Mouse (Mus musculus) cerebellum, adult (tissue): Measurements from ENCODE around the gene Apoc3.

ENCODE experiments used
- ATAC-seq: cut with Nextera tagmentation; 2 replicates; pipeline ENCODE4 v1.9.2; 2017; ENCODE audit warnings: mild to moderate bottlenecking, moderate library complexity, mixed read lengths; ENCODE audit not compliant: insufficient number of reproducible peaks, low FRiP score, low TSS enrichment

Apoc3 gene

DNA sequence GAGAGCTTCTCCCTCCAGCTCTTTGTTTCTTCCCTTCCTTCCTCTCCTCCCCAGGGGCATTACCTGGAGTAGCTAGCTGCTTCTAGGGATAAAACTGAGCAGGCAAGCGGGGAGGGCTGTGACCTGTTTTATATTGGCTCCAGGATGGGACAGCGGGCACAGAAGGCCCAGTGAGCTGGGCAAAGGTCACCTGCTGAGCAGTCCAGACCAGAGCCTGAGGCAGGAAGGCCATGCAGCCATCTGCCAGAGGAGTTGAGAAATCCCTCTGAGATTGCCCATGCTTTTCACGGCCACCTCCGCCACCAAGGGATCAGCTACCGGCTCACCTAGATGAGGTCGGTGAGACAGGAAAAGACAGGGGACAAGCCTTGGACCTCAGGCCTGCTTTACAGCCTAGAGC, 240 bp downstream of the Apoc3 start:
- ATAC-seq: no peak

DNA sequence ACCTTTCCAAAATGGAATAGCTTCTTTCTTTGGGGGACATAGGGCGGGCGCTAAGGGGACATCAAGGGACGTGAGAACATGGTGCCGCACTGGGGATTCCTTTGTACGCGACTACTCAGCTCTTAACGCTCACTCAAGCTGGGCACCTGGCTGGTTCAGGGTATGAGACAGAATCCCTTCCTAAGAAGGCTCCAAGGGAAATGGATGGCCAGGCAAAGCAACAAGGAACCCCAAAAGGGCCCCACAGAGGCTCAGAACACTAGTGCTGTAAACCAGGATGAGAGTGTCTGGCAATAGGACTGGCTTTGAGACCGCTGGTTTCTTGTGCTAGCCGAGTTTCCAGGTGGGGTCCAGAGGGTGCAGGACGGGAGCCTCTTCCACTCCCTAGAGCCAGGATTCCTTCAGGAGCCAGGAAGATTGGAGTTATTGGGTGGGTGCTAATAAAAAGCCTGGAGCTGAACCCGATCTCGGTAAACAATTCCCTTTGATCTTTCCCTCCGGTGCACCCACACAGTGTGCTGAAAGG, 4.9 kb downstream of the Apoc3 start:
- no peak for ATAC-seq

DNA sequence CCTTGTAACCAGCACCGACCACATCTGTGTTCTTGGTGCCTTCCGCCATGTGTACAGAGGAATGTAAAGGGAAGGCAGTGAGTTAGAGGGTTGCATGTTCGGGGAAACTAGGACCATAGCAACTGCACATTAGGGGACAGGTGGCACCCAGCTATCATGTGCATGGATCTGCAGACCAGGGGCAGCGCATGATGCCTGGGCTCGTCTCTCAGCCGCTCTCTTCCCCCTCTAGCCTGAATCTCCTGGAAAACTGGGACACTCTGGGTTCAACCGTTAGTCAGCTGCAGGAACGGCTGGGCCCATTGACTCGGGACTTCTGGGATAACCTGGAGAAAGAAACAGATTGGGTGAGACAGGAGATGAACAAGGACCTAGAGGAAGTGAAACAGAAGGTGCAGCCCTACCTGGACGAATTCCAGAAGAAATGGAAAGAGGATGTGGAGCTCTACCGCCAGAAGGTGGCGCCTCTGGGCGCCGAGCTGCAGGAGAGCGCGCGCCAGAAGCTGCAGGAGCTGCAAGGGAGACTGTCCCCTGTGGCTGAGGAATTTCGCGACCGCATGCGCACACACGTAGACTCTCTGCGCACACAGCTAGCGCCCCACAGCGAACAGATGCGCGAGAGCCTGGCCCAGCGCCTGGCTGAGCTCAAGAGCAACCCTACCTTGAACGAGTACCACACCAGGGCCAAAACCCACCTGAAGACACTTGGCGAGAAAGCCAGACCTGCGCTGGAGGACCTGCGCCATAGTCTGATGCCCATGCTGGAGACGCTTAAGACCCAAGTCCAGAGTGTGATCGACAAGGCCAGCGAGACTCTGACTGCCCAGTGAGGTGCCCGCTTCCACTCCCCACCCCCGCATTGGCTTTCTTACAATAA, 5.6 kb downstream of the Apoc3 start:
- ATAC-seq: peak; percentile 84

DNA sequence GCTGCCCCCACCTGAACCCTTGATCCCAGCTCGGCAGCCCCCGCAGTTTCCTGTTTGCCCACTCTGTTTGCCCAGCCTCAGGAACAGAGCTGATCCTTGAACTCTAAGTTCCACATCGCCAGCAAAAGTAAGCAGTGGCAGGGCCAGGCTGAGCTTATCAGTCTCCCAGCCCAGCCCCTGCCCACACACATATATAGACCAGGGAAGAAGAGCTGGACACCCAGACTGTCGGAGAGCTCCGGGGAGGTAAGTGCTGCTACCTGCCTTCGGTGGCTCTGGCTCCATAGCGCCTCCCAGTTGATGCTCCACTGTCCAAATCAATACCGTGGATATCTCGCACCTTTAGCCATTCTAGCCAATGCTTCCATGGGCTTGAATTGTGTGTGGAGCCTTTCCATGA, 6.9 kb downstream of the Apoc3 start, which contains the start of gene Apoa1:
Gene Apoa1, plus strand, starts transcription at position 90 of the 400 bp plus-strand sequence.
- ATAC-seq: no peak

DNA sequence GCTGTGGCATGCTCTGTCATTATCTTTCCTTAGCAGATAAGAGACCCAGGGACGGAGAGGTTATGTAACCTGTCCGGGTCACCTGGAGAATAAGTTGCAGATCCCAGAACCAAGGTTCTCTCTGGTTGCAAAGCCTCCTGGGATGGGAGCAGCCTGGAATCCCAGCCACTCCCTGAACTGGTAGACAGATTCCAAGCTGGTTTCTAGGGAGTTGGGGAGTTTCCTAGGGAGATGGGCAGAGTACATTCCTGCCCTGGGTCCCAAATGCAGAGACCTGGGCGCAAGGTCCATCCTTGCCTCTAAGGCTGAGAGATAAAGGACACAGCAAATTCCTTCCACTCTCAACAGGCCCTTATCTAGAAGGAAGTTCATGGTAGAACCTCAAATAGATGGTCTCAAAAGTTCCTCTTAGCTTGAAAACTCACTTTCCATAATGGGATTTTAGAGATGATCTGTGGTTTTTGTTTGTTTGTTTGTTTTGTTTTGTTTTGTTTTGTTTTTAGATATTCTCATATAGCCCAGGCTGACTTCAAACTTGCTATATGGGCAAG, 8.3 kb downstream of the Apoc3 start:
- no peak for ATAC-seq

DNA sequence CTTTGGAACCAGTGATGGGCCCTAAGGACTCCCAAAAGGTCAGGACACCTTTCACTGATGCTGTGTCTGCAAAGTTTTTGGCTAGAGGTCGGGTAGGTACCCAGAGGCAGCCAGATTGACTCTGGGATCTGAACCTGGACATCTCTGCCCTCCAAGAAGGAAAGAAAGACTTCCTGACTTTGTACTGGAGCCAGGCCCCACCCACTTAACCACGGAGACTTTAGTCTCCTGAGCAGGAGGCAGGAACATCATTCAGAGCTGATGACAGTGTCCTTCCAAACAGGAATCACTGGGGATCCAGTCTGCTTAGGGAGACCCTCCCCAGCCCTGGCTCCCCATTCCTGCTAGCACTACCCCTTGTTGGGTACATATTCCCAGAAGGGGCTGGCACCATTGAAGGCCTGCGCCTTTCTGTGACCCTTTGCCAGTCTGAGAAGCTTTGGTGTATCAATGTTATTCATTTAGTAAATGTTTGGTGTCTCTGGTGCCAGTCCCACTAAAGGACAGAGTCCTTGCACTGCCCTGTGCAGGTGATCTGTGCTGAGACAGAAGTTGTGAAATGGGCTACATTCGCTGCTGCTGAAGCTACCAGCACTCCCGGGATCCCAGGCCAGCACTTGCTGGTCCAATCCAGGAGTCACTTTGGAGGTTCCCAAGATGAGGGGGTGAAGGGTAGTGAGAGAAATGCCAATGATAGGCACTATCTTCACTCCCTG, 10.3 kb downstream of the Apoc3 start:
- no peak for ATAC-seq

DNA sequence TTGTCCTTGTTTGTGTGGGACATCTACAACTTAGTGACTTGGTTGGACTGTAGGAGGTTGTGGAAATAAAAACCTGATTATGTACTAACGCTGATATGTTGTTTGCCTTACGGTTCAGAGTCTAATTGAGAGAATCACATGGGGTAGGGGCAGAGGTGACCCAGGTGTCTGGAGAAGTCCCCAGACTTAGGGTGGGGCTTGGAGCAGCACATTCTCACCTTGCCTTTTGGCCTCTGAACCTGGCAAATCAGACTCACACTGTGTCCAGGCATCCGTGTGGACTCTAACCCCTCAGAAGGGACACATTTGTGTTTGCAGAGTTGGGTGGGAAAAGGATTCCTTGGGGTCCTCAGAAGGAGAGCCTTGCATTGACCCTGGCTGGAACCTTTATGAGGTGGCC, 11.3 kb downstream of the Apoc3 start:
- ATAC-seq: no peak

DNA sequence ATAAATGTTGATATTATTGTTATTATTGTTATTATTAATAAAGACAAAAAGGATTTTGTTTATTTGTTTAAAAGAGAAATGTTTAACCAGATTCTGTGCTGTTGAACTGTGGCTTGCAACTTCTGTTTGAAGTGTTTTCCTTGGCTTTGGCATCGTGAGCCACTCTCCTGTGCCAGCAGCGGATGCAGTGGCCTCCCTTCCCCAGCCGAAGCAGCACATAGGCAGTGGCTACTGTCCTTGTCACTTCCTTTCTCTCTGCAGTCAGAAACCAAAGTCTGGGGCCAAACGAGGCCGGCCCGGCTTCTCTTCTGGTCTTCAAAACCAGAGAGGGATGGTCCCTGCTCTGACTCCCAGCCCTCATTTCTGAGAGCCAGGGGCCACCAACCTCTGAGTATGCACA, 12.3 kb downstream of the Apoc3 start:
- ATAC-seq: no peak

DNA sequence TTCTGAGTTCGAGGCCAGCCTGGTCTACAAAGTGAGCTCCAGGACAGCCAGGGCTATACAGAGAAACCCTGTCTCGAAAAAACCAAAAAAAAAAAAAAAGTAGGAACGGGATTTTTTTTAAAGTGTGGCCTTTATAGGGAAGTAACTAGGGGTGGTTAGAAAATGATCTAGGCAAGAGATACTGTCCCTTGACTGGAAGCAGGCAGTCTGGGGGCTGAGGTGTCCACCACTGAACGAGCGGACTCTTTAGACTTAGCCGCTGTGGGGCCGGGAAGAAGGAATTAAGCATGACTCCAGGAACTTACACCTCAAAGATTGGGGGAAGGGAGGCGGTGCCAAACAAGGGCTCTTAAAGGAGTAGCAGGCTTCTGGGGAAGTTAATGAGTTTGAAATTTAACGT, 17.3 kb downstream of the Apoc3 start:
- no peak for ATAC-seq

DNA sequence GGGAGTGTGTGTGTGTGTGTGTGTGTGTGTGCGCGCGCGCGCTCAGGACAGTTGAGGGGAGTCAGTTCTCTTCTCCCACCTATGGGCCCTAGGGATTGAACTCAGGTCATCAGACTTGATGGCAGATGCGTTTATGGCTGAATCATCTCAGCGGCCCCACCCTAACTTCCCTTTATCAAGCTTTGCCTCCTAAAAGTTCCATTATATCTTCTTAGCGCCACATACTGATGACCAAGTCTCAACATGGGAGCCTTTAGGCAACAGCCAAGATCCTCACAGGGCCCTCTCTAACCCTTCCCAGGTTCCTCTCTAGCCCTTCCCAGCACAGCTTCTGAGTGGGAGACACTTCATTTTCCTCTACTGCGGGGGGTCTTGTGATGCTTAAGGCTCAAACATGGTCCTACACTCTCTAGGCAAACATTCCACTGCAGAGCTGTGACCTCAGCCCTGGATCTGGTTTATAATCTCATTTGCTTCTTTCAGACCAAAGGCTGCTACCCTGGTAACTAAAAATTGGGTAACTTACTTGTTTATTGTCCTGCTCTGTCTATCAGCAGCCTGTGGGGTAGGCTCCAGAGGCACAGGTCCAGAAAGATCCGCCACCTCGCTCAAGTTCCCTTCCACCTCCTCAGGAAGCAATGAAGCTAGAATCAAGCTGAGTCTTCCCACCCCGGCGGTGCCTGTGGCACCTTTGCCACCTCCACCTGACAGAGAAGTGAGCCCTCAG, 18.5 kb downstream of the Apoc3 start:
- no peak for ATAC-seq

DNA sequence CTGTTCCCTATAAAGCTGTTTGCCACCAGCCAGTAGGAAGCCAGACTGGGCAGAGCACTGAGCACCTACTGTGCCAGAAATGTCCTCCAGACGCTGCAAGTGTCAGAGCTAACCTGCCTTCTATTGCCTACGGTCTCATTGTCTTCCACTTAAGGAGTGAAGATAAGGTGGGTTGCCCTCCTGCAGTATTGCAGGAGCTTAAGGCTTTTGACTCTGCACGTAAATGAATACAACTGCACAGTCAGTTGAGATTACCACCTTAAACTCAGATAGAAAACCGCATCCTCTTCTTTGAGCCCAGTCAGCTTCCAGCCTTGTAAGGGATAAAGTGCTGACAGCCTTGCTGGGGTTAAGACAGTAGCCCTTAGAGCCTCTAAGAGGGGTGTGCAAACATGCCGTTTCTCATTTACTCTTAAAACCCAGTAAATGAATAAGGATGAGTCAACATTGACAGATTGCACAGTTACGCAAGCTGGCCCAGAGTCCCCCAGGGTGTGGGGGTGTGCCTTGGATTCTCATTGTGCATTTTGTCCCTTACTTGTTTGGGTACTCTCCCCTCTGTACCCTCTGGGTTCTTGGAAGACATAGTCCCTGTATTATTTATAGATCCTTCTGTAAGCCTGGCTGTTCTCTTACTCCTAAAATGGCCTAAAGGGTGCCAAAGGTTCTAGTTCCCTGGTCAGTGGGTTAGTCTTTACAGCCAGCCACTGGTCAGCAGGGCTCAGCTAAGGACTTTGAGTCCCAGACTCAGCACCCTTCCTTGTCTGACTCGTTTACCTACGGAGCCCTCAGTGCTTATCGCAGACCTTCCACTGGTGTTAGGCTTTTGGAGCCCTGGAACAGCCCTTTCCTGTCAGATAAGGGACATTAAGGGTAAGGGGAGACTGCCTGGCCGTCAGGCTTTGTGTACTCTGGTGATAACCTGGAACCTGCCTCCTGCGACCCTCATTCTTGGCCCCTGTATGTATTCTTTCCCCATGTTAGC, 19.8 kb downstream of the Apoc3 start:
- ATAC-seq: peak; percentile 45; the same call in 1 of the 2 replicates

DNA sequence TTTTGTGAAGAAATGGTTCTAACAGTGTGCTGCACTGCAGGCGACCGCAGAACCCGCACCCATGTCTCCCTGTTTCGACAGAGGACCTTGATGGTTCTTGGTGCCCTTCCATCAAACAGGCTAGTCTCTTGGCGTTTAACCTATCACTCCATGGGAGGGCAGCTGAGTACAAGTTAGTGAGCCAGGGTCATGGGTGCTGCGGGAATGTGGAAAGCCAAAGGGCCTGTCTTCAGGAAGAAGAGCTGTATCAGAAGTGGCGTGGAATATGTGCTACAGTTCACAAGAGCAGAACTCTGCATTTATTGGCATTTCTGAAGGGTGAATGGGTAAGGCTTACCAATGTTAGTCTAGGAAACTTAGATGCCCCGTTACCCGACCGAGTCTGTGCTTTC, 20.5 kb downstream of the Apoc3 start:
- ATAC-seq: no peak

DNA sequence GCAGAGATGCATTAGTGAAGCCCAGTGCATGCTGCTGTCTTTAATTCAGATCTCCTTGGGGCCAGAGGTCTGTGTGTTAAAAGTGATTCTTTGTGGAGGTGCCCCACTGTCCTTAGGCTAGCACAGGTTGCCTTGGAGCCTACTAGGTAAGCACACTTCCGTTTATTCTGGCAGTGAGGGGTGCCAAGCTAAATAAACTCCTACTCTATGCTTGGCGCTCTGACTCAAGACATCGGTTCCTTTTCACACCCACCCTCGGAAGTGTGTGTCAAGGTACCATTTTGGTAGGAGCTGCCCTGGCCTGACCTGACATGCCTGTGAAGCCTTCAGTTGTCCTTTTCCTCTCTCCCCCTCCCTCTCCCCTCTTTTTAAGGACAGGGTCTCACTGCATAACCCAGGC, 21.2 kb downstream of the Apoc3 start:
- ATAC-seq: no peak

DNA sequence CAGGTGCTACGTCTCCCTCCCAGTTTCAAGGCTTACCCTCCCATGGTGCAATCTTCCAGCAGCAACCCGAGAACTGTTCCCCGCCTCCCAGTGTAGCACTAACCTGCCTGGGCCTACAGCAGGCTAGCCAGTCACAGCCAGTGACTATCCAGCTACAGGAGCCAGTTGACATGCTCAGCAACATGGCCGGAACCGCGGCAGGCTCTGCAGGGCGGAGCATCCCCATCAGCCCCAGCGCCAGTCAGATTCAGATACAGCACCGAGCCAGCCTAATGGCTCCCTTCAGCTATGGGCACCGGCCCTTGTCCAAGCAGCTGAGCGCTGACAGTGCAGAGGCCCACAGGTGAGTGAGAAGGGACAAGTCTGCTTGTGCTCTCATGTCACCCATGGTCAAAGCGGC, 25.0 kb downstream of the Apoc3 start:
- ATAC-seq: no peak

DNA sequence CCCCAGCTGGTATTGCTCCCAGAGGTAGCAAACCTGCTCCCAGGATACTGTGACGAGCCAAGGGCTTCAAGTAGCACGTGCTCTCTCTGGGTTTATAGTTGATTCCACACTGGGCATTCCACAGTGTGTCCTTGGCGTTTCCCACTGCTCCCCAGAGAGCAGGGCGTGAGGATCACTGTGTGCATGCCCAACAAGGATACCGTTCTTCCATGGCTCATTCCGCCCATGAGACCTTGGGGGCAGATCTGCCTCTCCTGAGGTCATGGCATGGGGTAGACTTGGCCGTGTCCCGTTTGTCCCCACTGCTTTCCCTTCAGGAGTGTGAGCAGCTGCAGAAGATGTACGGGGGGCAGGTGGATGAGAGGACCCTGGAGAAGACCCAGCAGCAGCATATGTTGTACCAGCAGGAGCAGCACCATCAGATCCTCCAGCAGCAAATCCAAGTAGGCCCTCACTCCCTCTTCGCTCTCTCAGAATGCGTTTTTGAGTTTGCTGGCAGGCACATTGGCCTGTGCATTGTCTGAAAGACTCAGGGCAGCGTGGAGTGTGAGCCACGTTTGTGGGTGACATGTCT, 26.9 kb downstream of the Apoc3 start:
- no peak for ATAC-seq

DNA sequence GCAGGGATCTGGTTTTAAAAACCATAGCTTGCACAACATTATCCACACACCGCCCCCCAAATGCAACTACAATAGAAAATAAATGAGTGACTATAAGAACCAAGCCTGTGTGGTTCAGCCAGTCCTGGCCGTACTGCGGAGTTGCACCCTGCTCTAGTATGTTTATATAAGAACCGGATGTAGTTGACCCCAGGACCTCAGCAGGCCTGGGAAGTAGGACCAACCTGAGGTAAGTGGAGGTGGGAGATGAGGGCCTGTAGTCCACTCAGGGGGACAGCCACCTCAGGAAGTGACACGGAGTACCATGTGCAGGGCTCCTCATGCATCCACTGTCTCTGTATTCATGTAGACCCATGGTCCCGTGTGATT, 28.0 kb downstream of the Apoc3 start:
- ATAC-seq: no peak

DNA sequence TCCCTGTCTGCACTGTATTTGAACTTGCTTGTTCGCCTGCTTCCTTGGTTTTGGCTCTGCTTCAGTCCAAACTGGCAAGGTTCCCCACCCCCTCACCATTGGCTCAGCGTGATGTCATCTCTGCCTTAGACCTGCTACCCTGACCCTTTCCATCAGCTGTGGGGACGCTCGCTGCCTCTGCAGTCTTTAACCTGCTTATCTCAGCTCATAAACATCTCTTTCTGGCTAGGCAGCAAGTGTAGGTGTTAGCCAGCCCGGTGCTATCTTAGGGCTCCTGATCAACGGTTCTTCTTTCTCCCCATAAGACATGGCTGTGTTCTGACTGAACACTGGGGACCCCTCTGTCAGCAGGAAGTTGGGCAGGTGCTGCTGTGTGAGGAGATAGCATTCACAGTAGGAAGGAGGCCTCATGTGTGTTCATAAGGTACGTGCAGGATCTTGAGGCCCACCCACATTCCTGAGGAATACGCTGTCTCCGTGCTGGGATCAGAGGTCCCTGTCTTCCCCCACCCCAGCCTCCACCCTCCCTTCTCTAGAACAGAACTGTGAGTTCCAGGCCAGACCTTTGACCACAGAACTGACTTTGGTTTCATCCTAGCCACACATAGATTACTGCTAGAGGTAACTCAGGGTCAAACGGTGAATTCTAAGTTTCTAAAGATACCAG, 28.5 kb downstream of the Apoc3 start:
- ATAC-seq: no peak

DNA sequence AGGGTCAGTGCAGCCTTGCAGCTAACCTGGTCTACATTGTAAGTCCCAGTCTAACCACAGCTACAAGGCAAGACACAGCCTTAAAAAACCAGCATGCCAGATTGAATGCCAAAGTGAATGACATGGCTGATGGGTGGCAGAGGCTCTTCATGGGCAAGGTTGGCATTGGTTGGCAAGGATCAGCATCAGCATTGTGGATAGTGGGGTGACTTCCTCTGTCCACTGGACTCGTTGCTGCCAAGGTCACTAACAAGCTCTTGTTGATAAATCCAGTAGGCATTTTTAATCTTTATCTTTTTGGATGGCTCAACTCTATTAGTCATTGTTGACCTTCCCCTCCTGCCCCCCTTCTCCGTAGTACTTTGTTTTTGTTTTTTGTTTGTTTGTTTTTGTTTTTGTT, 35.8 kb downstream of the Apoc3 start:
- no peak for ATAC-seq

DNA sequence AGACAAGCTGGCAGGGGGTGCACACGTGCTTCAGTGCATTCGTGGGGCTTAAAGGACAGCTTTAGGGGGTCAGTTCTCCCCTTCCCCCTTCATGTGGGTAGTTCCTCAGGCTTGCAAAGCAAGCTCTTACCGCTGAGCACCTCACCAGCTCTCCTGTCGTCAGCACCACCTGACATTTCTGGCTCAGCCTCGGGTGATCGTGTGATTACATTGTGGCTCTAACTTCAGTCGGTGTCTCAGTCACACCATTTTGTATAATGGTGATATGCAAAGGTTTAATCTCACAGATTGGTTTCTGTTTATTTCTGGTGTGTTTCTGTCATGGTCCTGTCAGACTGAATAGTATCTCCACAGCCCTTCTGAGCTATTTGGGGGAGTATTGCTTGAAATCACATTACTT, 36.5 kb downstream of the Apoc3 start:
- ATAC-seq: no peak
